Mouse (Mus musculus) cerebellum, postnatal 25 days (tissue): Measurements from ENCODE around the gene Rsg1.

Experiments used
- DNase-seq, 2 experiments: peaks; one replicate each; pipeline ENCODE4 v3.0.0; 2021; ENCODE audit warnings: mixed read lengths in 2 of 2

Gene Rsg1

DNA sequence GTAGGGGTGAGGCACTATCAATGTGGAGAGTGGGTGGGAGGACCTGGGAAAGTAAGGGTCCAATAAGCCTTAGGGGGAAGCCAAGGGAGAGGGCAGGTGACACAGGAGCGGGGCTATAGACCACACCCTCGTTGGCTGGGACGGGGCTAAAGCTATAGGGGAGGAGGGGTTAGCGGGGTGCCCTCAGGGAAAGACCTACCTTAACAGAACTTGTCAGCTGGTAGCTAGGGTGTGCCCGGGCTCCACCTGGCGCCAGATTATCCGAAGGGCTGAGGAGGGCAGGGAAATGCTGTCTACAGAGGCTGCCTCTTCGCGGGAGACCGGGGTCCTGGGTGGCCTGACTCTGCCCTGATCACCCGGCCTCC, 34.8 kb downstream of the Rsg1 start:
- DNase-seq = no peak

DNA sequence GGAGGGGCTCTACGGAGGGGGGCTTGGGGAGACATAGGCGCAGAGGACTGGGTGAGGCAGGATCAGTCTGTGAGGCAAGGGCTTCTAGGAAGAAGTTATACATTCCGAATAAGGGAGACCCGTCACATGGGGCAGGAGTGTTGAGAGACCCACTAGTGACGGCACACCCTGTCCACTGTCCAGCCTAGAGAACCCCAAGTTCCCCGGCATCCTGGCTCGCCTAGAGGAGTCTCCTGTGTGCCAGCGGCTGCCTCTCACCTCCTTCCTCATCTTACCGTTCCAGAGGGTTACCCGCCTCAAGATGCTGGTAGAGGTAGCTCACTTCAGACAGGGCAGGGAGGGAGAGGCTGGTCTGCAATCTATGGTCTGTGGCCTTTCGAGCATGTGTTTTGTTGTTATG, 35.6 kb downstream of the Rsg1 start:
- DNase-seq = no peak

DNA sequence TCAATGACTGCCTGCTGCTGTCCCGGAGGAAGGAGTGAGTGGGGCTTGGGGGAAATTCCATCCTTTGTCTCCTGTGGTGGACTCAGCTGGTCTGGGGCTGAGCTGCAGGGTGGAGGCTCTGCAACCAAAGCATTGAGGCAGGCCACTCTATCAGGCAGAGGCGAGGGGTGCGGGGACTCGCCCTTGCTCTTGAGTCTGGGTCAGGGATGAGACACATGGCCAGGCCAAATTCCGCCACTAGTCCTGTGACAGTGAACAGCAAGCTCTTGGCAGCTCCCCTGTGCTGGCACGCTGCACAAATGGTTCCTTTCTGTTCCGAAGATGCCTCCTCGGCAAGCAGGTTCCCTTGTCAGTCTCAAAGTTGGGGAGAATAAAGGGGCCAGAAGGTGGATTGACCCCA, 37.3 kb downstream of the Rsg1 start:
- peak; percentile 69 to 76 for DNase-seq

DNA sequence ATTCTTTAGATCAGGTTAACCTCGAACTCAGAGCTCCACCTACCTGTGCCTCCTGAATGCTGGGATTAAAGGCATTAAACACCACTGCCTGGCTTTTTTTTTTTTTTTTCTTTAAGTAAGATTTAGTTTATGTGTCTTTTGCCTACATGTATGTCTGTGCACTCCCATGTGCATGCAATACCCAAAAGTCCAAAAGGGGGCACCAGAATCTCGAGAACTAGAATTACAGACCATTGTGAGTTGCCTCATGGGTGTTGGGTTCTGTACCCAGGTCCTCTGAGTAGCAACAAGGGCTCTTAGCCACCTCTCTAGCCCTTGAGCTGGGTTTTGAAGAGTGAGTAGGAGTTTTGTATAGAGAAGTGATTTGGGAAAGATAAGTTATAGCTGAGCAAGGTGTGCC, 38.9 kb downstream of the Rsg1 start:
- no peak for DNase-seq

DNA sequence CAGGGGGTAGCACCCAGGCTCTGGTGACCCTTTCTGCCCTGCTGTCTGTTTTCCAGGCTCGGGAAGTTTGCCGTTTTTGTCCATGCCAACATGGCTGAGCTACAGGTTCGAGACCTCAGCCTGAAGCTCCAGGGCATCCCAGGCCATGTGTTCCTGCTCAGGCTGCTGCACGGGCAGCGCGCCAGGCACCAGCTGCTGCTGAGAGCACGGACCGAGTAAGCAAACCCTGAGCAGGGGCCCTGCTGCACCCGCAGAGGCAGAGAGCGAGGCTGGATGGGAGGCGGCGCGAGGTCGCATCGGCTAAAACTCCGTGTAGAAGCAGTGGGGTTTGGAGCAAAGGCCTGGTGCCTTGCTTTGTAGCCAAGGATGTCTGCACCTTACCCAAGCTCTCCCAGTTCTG, 40.5 kb downstream of the Rsg1 start:
- peak in 1 of 2 experiments; percentile 33 for DNase-seq

GRCm38 (mm10) chr4:141257440-141257839, 43.7 kb downstream of the Rsg1 start:
- no peak for DNase-seq

DNA sequence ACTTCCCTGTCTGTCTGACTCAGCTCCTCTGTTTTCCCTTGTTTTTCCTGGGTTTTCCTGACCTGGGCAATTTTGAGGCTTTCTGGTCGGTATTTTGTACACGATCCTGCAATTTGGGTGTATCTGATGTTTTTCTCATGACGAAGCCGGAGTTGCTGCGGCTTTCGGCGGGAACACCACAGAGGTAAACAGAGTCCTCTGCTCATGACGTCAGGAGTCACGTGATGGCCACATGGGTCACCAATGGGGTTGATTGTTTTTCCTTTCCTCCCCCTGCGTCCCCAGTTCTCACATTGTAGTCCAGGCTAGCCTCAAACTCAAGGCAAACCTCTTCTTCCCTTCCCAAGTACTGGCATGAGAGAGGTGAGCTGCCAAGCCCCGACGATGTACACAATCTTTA, 45.7 kb downstream of the Rsg1 start:
- DNase-seq = no peak

DNA sequence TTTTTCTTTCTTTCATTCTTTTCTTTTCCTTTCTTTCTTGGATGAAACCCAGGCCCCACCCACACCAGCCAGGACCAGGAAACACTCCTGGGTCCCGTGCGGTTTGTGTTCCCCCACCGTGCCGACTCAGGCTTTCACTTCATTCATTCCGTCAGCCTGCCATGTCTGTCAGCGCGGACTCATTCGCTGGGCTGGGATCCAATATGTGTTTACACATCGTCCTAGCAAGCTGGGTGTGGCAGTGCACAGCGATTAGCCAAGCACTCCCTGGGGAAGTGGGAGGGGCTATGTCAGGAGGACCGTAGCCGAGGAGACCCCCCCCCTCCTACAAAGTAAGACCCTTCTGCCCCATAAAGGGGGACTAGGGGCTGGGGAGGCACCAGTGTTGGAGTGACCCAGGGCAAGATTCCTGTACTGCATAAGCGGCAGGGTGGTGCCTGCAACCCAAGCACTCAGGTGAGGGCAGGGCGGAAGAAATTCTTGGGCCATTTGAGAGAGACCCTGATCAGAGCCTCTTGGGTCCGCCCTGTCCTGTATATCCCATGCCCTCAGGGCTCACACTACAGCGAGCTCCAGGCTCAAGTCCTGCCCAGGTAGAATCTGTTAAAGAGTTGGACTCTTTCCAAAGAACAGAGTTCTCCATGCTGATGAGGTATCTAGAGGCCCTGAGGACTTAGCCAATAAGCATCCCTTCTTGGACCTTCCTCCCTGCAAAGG, 46.4 kb downstream of the Rsg1 start:
- no peak for DNase-seq

- no peak for DNase-seq
These were observed 49.3 kb downstream of the Rsg1 start for GRCm38 (mm10) chr4:141262906-141263637.

- no peak for DNase-seq
These were observed 52.4 kb downstream of the Rsg1 start for GRCm38 (mm10) chr4:141265979-141266637.

- no peak for DNase-seq
These were observed 53.5 kb downstream of the Rsg1 start for GRCm38 (mm10) chr4:141267250-141267649.

DNA sequence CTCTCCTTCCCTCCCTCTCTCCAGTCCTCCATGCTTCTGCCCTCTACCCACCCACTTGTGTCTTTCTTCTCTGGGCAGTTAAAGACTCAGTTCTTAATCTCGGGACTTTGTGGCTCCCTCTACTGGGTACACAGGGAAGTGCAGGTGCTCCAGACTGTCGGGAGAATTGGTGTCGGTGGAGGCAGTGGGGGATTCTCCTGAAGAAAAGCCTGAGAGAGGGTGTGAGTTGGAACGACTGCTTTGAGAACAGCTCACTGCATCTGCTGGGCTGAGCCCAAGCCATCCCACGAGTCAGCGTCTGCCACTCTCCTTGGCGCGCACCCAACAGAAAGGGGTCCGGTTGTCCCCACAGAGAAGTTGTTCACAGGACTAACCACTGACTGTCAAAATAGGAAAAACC, 54.1 kb downstream of the Rsg1 start:
- DNase-seq = peak; percentile 55 to 71

DNA sequence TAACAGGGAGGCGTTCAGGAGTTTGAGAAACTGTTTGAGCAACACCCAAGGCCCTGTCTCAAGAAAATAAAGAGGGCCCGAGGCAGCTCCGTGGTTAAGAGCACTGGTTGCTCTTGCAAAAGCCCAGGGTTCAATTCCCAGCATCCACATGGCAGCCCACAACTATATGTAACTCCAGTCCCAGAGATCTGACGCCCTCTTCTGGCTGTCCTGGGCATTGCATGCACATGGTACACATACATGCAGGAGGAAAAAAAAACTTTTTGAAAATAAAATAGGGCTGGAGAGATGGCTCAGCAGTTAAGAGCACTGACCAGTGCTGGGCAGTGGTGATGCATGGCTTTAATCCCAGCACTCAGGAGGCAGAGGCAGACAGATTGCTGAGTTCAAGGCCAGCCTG, 54.6 kb downstream of the Rsg1 start:
- no peak for DNase-seq

DNA sequence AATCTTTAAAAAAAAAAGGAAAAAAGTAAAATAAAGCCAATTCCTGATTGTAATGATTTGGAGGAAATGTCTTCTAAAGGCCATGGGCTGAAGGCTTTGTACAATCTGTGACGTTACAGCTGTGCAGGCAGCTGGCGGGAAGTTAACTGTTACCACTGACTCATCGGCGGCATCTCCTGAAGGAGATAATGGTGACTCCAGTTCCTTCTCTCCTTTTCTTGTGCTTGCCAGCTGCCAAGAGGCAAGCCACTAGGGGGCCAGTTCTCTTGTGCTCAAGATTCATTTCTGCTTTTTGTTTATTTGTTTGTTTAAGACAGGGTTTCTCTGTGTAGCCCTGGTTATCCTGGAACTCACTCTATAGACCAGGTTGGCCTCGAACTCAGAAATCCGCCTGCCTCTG, 55.3 kb downstream of the Rsg1 start:
- no peak for DNase-seq

- no peak for DNase-seq
These were observed 56.6 kb downstream of the Rsg1 start for GRCm38 (mm10) chr4:141270201-141270940.

DNA sequence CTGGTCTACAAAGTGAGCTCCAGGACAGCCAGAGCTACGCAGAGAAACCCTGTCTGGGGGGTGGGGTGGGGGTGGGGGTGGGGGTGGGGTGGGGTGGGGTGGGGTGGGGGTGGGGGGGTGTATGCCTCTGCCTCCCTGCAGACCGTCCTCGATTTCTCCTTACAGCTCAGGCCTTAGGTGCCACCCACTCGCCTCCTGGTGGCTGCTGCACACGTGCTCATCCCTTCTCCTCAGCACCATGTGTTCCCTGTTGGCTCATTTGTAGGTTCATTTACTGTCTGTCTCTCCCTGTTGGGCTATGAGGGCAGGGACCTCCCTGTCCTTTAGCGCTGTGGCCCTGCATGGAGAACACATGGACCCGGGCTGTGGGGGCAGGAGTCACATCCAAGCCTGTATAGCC, 57.5 kb downstream of the Rsg1 start:
- DNase-seq = no peak

- DNase-seq = no peak
These were observed 58.0 kb downstream of the Rsg1 start for GRCm38 (mm10) chr4:141271721-141272120.

DNA sequence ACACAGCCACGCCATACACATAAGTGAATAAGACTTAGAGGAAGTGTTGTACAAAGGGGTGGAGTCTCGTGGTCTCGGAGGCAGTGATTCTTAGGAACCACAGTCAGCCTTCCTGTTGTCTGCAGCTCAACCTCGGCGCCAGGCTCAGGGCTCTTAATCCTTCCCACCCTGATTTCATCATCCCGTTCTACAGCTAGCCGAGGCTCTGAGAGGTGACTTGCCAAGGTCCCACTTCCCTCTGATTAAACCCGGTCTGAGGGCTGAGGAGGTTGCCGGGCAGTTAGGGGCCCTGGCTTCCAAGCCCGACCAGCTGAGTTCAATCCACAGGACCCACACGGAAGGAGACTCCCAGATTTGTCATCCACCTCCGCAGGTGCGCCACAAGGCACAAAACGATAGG, 59.1 kb downstream of the Rsg1 start:
- DNase-seq = peak in 1 of 2 experiments; percentile 29

DNA sequence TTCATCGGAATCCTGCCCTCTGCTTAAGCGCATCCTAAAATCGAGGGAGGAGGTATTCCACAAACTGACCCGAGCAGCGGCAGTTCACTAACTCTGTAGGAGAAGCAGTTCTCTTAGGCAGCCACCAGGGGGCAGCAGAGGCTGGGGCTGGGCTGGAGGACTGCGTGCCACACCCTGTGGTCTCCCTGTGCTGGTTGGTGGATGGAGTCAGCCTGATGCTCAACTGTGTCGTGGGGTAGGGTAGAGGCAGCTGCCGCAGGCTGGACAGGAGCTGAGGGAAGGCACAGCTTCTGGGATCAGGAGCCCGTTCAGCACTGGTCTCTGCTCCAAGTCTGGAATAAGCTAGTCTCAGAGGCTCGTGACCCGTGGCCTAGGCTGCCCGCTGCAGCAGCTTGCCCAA, 59.5 kb downstream of the Rsg1 start:
- peak; percentile 88 to 93 for DNase-seq

DNA sequence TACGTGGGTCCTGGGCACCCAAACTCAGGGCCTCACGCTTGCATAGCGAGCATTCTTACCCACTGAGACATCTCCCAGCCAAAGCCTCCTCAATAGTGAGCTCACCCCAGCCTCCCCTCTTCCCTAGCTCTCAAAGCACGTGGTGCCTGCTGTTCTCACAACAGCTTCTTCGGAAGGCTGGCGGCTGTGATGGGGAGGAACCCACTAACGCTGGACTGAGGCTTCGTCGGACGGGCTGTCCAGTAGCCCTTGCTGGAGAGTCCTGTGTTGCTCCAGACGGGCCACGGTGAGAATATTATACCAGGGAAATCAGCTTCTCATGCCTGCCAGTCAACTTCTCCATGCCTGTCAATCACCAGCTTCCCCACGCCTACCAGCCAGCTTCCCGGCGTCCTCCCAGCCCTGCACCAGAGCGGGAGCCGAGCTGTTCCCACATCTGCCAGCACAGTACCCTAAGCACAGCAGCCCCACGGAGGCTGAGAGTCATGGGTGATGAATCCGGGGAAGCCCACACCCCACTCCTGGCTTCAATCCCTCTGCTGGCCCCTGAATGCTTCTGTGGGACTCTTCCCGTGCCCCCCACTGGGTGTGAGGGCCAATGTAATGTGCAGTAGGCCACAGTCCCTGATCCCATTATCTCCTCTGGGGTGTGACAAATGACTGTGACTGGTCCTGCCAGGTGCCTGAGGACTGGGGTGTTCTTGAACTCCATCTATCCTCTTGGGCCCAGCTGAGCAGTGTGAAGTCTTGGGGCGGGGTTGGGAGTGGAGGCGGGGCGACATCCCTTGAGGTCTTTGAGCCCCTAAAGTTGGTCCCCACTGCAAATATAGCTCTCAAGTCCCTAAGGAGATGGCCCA, 61.0 kb downstream of the Rsg1 start:
- no peak for DNase-seq
